Mouse (Mus musculus) liver, postnatal 0 days (tissue): ENCODE measurements at regions not wholly inside any gene's neighbourhood (a gene's known extent, or its start where the extent isn't known, plus 50 kb on each side); places are given as distances from the start of the nearest gene placed in this dataset.

Source experiments
- ATAC-seq: fragments of 200-750 bp; cut with Nextera tagmentation; 2 replicates; pipeline ENCODE4 v1.8.0; 2017; ENCODE audit warnings: mild to moderate bottlenecking, moderate library complexity
- DNase-seq: peaks from one replicate; pipeline ENCODE4 v3.0.0-alpha.2; 2016
- H3K27ac ChIP-seq: fragments of 300-500 bp; sonication (generic); 2 replicates; pipeline ENCODE4 v1.5.1; 2014; ENCODE audit warnings: antibody characterized with exemption, moderate library complexity, mild to moderate bottlenecking, low read depth
- H3K27me3 ChIP-seq: fragments of 300-500 bp; sonication (generic); 2 replicates; pipeline ENCODE4 v1.6.1; 2014; ENCODE audit warnings: low read length, control low read depth, mixed read lengths; ENCODE audit not compliant: insufficient read depth
- H3K36me3 ChIP-seq: fragments of 300-500 bp; sonication (generic); replicated peaks from 2 replicates; pipeline ENCODE4 v1.6.1; 2014; ENCODE audit warnings: mild to moderate bottlenecking, control low read depth, low read length, moderate library complexity, mixed read lengths; ENCODE audit not compliant: insufficient read depth
- H3K4me1 ChIP-seq: fragments of 300-500 bp; sonication (generic); 2 replicates; pipeline ENCODE4 v1.6.1; 2014; ENCODE audit warnings: antibody characterized with exemption, mild to moderate bottlenecking, control low read depth; ENCODE audit not compliant: insufficient read depth
- H3K4me2 ChIP-seq: fragments of 300-500 bp; sonication (generic); 2 replicates; pipeline ENCODE4 v1.6.1; 2014; ENCODE audit warnings: low read depth, mild to moderate bottlenecking, low read length, moderate library complexity, mixed read lengths
- H3K4me3 ChIP-seq: fragments of 300-500 bp; sonication (generic); 2 replicates; pipeline ENCODE4 v1.5.1; 2014; ENCODE audit warnings: low read depth, low read length
- H3K9ac ChIP-seq: fragments of 300-500 bp; sonication (generic); replicated peaks from 2 replicates; pipeline ENCODE4 v1.6.1; 2014; ENCODE audit warnings: mild to moderate bottlenecking, moderate library complexity
- H3K9me3 ChIP-seq: fragments of 300-500 bp; sonication (generic); 2 replicates; pipeline ENCODE4 v1.6.1; 2016; ENCODE audit warnings: mild to moderate bottlenecking, control low read depth, low read length, mixed read lengths
- CTCF ChIP-seq: sonication (generic); IDR thresholded peaks from 2 replicates; pipeline ENCODE4 v1.5.1; 2016; ENCODE audit warnings: antibody characterized with exemption, low read depth
- EP300 ChIP-seq: IDR thresholded peaks from 2 replicates; pipeline ENCODE4 v1.6.1; 2016; ENCODE audit warnings: antibody characterized with exemption, low read depth, mild to moderate bottlenecking
- WGBS: fragments of 180-500 bp; shearing (Covaris S2); extraction: QIAGEN DNeasy Blood & Tissue Kit; methylation state at CpG from one replicate; pipeline ENCODE4 v1.1.7; 2014; ENCODE audit not compliant: insufficient replicate concordance; 5-methylcytosine and 5-hydroxymethylcytosine counted together

DNA sequence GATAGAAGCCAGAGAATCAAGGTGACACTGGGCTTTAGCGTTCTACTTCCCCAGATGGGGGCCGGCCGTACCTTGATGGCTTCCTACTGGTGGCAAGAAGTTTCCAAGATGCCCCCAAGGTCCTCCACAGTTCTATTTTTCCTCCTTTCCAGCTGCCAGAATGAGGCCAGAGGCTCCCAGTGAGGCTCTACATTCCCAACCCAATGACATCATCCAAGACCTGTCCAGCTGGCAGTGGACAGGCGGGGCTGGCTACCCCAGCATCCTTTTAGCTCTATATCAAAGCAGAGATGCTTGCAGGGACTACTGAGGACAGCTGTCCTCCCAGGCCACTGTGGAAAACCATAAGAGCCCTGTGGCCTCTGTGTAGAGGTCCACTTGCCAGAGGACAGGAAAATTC, 53.8 kb upstream of the Stx16 start:
- peaks cover 9% of the 10 kb centered on the region for H3K4me1 ChIP-seq
- no peak overlapping the region for H3K4me2 ChIP-seq
- no peaks in the 10 kb centered on the region for H3K36me3 ChIP-seq
- DNase-seq (no peak), ATAC-seq (no peak)
- H3K27me3 ChIP-seq = no peaks in the 10 kb centered on the region
- no peak for TF ChIP-seq EP300
- TF ChIP-seq CTCF = no peak
- no peak overlapping the region for H3K9ac ChIP-seq
- no peak overlapping the region for H3K27ac ChIP-seq
- H3K9me3 ChIP-seq = no peaks in the 10 kb centered on the region
- 83% methylated on average over 4 of the region's 4 CpGs for WGBS
- no peak overlapping the region for H3K4me3 ChIP-seq

DNA sequence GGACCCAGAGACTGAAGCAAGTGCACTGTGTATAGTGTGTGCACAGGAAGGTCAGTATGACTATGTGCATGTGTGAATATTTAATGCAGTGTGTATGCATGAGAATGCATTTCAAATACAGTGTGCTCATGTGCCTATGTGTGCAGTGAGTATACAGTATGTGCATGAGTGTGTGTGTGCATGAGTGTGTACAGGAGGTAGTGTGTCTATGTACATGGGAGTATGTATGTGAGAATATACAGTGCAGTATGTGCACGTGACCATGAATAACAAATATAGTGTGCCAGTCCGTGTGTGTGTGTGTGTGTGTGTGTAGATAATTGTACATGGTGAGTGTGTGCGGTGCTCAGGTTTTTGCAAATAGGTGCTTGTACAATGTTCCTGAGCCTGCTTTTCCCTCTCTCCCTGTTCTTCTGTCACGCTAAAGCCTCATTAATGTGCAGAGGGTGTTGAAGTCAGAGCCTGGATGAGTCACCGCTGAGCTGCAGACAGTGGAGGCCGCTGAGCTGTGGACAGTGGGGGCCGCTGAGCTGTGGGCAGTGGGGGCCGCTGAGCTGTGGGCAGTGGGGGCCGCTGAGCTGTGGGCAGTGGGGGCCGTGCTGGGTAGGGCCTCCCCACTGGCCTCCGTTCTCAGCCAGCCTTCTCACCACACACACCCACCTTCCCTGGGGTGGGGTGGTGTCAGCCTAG, 50.8 kb upstream of the Stx16 start:
- TF ChIP-seq CTCF (no peak), EP300 (no peak)

More for the DNA sequence above, 50.8 kb upstream of the Stx16 start:
- Histone ChIP-seq H3K27me3 (no peaks in the 10 kb centered on the region), H3K9me3 (no peaks in the 10 kb centered on the region), H3K9ac (no peak overlapping the region), H3K4me2 (no peak overlapping the region), H3K27ac (no peak overlapping the region), H3K4me3 (no peak overlapping the region), H3K36me3 (no peaks in the 10 kb centered on the region), H3K4me1 (no peaks in the 10 kb centered on the region)
- DNase-seq (peak; percentile 4), ATAC-seq (no peak)
- 74% methylated on average over 11 of the region's 11 CpGs for WGBS
